Mouse (Mus musculus) heart, embryonic 14.5 days (tissue): ENCODE measurements at regions not wholly inside any gene's neighbourhood (a gene's known extent, or its start where the extent isn't known, plus 50 kb on each side); places are given as distances from the start of the nearest gene placed in this dataset.

Experiments
- ATAC-seq: fragments of 200-750 bp; cut with Nextera tagmentation; 2 replicates; pipeline ENCODE4 v1.8.0; 2017; ENCODE audit warnings: low read depth, moderate TSS enrichment; ENCODE audit not compliant: insufficient number of reproducible peaks, insufficient read depth, low FRiP score
- H3K27ac ChIP-seq, 2 experiments: fragments of 200-500 bp in 1 of 2; fragments of 300-500 bp in 1 of 2; sonication (generic) in 1 of 2; replicated peaks in 1 of 2; 2 replicates each; pipeline ENCODE4 v1.5.1; 2012 to 2014; ENCODE audit warnings: low read depth in 2 of 2, low read length in 2 of 2, control low read depth in 1 of 2, mild to moderate bottlenecking in 1 of 2, mixed read lengths in 1 of 2; ENCODE audit not compliant: control insufficient read depth in 1 of 2, insufficient read depth in 1 of 2
- H3K27me3 ChIP-seq: fragments of 300-500 bp; sonication (generic); 2 replicates; pipeline ENCODE4 v1.6.1; 2014; ENCODE audit warnings: mild to moderate bottlenecking, low read length, control low read depth; ENCODE audit not compliant: control insufficient read depth, insufficient read depth
- H3K36me3 ChIP-seq: fragments of 300-500 bp; sonication (generic); 2 replicates; pipeline ENCODE4 v1.6.1; 2014; ENCODE audit warnings: mild to moderate bottlenecking, control low read depth, low read length, mixed read lengths; ENCODE audit not compliant: control insufficient read depth, insufficient read depth
- H3K4me1 ChIP-seq, 2 experiments: fragments of 200-500 bp in 1 of 2; fragments of 300-500 bp in 1 of 2; sonication (generic) in 1 of 2; 2 replicates each; pipeline ENCODE4 v1.6.1; 2012 to 2014; ENCODE audit warnings: low read length in 2 of 2, control low read depth in 1 of 2, mixed read lengths in 1 of 2; ENCODE audit not compliant: control insufficient read depth in 2 of 2, insufficient read depth in 2 of 2
- H3K4me2 ChIP-seq: fragments of 300-500 bp; sonication (generic); 2 replicates; pipeline ENCODE4 v1.6.1; 2014; ENCODE audit warnings: mild to moderate bottlenecking, low read length
- H3K4me3 ChIP-seq, 2 experiments: fragments of 200-500 bp in 1 of 2; fragments of 300-500 bp in 1 of 2; sonication (generic) in 1 of 2; 2 replicates each; pipeline ENCODE4 v1.5.1; 2012 to 2014; ENCODE audit warnings: low read length in 2 of 2, mild to moderate bottlenecking in 2 of 2, control low read depth in 1 of 2, low read depth in 1 of 2, moderate library complexity in 1 of 2; ENCODE audit not compliant: control insufficient read depth in 1 of 2, insufficient read depth in 1 of 2
- H3K9ac ChIP-seq: fragments of 300-500 bp; sonication (generic); 2 replicates; pipeline ENCODE4 v1.6.1; 2014; ENCODE audit warnings: mild to moderate bottlenecking, low read length
- H3K9me3 ChIP-seq: fragments of 300-500 bp; sonication (generic); 2 replicates; pipeline ENCODE4 v1.6.1; 2016; ENCODE audit warnings: low read length, control low read depth; ENCODE audit not compliant: control insufficient read depth
- WGBS: fragments of 180-500 bp; shearing (Covaris S2); extraction: QIAGEN DNeasy Blood & Tissue Kit; methylation state at CpG from one replicate; pipeline ENCODE4 v1.1.7; 2014; 5-methylcytosine and 5-hydroxymethylcytosine counted together

DNA sequence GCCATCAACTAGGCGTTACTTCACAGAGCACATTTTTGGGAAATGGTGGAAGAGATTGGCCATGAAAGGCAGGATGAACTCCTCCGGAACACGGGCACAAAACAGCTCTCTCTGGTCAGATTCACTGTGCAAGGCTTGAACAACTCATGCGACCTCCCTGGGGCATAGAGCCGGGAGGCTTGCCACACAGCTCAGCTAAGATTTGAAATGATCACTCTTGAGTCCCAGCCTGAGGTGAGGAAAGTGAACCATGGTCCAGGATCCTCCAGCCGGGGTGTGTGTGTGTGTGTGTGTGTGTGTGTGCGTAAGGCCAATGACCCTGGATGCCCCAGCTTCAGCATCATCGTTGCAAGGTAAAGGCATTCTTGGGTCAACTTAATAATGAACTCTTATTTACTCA lies 237.5 kb downstream of the Gm45692 start:
- H3K4me2 ChIP-seq: no peak overlapping the region

DNA sequence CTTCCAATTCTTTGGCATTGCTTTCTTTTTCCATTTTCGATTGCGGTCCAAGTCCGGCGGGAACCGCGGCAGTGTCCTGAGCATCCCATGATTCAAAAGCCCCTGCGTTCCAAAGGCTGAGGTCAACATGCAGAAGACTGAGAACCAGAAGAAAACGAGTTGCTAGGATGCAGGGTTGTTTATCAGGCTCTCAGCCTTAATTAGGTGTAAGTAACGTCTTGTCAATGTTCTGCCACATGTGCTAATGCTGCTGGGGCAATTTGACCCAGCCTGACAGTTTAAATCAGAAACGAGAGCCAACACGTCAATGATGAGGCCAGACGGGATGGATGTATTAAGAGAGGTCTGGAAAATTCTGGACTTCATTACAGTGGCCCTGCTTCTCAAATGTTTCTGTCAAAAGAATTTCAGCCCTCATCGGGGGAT lies 239.4 kb downstream of the Gm45692 start:
- Histone ChIP-seq H3K9ac (no peak overlapping the region), H3K27ac (no peak overlapping the region), H3K4me1 (peaks cover 2 to 5% of the 10 kb centered on the region in 2 experiments; a peak in 1 of 4 replicates), H3K4me3 (no peak overlapping the region), H3K9me3 (no peaks in the 10 kb centered on the region), H3K27me3 (no peaks in the 10 kb centered on the region), H3K36me3 (no peaks in the 10 kb centered on the region), H3K4me2 (no peak overlapping the region)
- ATAC-seq: no peak
- WGBS: 70% methylated on average over 13 of the region's 13 CpGs

More for the DNA sequence above, 237.5 kb downstream of the Gm45692 start:
- Histone ChIP-seq H3K36me3 (no peaks in the 10 kb centered on the region), H3K4me3 (no peak overlapping the region), H3K27me3 (no peaks in the 10 kb centered on the region), H3K27ac (no peak overlapping the region), H3K4me1 (peaks cover 11 to 14% of the 10 kb centered on the region in 2 experiments; a peak in 3 of 4 replicates), H3K9me3 (no peaks in the 10 kb centered on the region), H3K9ac (no peak overlapping the region)
- 83% methylated on average over 8 of the region's 8 CpGs for WGBS
- no peak for ATAC-seq

DNA sequence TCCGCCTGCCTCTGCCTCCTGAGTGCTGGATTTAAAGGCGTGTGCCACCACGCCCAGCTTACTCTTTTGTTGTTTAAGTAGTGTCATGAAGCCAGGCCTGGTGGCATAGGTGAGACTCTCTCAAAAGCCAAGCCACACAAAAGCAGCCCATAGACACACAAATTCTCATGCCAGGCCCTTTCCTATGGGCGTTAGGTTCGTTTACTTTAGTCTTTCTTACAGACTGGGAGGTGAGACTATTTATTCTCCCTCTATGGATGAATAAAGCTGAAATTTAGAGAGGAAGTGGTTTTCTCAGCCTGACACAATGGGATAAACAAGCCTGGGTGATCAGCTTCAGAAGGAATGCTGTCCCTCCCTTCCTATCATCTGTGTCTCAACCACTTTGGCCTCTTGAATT lies 243.0 kb downstream of the Gm45692 start:
- Histone ChIP-seq H3K9me3 (no peaks in the 10 kb centered on the region), H3K36me3 (no peaks in the 10 kb centered on the region), H3K27me3 (no peaks in the 10 kb centered on the region), H3K4me1 (no peaks in the 10 kb centered on the region), H3K9ac (no peak overlapping the region), H3K4me3 (no peak overlapping the region), H3K27ac (no peak overlapping the region), H3K4me2 (no peak overlapping the region)
- 88% methylated on average over 5 of the region's 5 CpGs for WGBS
- ATAC-seq: no peak

DNA sequence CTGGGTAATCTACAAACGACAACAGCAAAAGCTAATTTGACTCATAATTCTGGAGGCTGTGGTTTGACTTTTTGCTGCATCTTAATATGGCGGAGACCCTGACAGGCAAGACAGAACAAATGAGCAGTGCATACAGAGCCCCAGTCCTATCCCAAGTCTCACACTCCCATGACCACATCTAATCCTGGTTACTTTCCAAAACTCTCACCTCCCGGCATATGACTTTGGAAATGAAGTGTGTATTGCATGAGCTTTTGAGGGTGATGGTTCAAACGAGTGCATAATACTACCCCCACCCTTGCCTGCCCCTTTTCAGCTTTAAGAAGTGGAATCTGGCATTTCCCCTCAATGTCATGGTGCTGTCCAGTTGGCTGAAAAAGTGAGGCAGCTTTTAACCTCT lies 244.3 kb downstream of the Gm45692 start:
- H3K4me1 ChIP-seq: no peaks in the 10 kb centered on the region
- H3K27me3 ChIP-seq: no peaks in the 10 kb centered on the region
- no peaks in the 10 kb centered on the region for H3K9me3 ChIP-seq
- H3K36me3 ChIP-seq: no peaks in the 10 kb centered on the region
- WGBS: 80% methylated on average over 4 of the region's 4 CpGs
- no peak overlapping the region for H3K27ac ChIP-seq
- H3K9ac ChIP-seq: no peak overlapping the region
- no peak overlapping the region for H3K4me2 ChIP-seq
- ATAC-seq: no peak
- no peak overlapping the region for H3K4me3 ChIP-seq

DNA sequence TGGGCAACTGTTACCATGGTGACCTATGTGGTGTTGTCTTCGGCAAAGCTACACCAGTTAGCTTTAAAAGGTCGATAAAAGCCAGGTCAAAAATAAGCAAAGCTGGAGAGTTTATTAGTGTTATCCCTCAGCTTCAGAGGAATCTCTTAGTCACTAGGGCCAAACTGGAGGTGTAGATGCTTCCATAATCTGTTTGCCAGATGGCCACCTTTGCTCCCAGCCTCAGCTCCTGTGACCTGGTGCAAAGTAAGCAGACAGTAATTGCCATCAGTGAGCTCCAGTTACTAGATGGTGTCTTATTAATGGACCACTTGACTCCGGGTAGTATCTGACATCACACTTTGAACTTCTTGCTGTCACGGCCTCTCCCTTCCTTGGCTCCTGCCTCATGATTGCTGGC lies 245.3 kb downstream of the Gm45692 start:
- Histone ChIP-seq H3K9ac (no peak overlapping the region), H3K9me3 (no peaks in the 10 kb centered on the region), H3K4me2 (no peak overlapping the region), H3K4me1 (no peaks in the 10 kb centered on the region), H3K36me3 (no peaks in the 10 kb centered on the region), H3K27ac (no peak overlapping the region), H3K27me3 (no peaks in the 10 kb centered on the region), H3K4me3 (no peak overlapping the region)
- ATAC-seq: no peak
- WGBS: 78% methylated on average over 4 of the region's 4 CpGs

DNA sequence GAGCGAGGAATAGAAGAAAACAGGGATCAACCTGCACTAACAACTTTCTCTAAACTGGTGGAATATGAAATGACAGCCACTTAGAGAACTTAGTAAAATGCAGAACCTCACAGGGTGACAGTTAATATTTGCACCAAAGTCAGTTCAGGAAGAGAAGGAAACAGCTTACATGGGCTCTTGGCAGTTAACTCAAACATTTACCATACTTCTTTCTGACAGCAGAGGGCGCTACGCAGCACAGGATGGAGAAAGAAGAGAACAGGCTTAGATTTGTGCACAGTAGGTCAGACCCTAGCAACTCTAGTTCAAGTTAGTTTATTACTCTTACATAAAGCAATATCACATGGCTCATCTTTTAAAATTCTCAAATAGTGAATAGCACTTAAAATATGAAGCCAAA lies 261.3 kb downstream of the Gm45692 start:
- no peaks in the 10 kb centered on the region for H3K27me3 ChIP-seq
- no peak overlapping the region for H3K4me3 ChIP-seq
- no peak overlapping the region for H3K4me2 ChIP-seq
- H3K4me1 ChIP-seq: peaks cover 2 to 3% of the 10 kb centered on the region in 2 experiments; a peak in 3 of 4 replicates
- ATAC-seq: no peak
- H3K9me3 ChIP-seq: 0 out of 2 replicates have a peak, but pooled peaks cover 3% of the 10 kb centered on the region
- no peak overlapping the region for H3K9ac ChIP-seq
- H3K36me3 ChIP-seq: no peaks in the 10 kb centered on the region
- no peak overlapping the region for H3K27ac ChIP-seq
- 29% methylated on average over 3 of the region's 3 CpGs for WGBS

DNA sequence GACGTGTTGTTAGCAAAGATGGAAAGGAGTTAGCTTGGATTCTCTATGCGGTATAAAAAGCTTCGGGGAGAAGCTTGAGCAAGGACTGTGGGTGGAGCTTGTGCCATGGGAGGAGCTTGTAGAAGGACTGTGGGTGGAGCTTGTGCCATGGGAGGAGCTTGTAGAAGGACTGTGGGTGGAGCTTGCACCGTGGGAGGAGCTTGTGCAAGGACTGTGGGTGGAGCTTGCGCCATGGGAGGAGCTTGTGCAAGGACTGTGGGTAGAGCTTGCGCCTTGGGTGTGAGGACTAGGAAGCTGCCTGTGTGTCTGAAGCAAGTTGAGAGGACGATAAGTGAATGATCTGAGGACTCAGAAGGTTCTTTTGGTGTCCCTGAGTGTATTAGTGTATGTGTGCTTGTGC lies 263.1 kb downstream of the Gm45692 start:
- no peak for ATAC-seq
- Histone ChIP-seq H3K9me3 (0 out of 2 replicates have a peak, but pooled peaks cover 3% of the 10 kb centered on the region), H3K9ac (no peak overlapping the region), H3K4me2 (no peak overlapping the region), H3K27ac (no peak overlapping the region), H3K27me3 (no peaks in the 10 kb centered on the region), H3K4me1 (peaks cover 2 to 3% of the 10 kb centered on the region in 2 experiments; a peak in 3 of 4 replicates), H3K4me3 (no peak overlapping the region), H3K36me3 (no peaks in the 10 kb centered on the region)
- WGBS: 79% methylated on average over 7 of the region's 7 CpGs

DNA sequence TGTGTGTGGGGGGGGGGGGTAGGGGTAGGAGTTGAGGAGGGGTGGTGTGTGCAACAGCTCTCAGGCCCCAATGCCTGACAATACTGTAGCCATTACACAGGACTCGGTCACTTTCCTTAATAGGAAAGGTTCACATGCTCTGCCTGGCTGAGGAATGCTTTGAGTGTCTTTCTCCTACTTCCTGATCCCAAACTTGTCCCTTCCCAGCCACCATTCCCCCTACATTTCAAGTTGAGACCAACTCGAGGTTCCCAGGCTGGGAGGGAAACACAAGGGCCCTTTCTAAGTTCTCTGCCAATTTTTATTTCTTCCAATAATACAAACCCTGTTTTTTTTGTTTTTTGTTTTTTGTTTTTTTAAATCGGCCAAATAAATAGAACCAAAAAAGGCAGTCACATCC lies 264.6 kb downstream of the Gm45692 start:
- no peak overlapping the region for H3K4me3 ChIP-seq
- H3K27ac ChIP-seq: no peak overlapping the region
- H3K9me3 ChIP-seq: no peaks in the 10 kb centered on the region
- peaks cover 2 to 3% of the 10 kb centered on the region in 2 experiments; a peak in 3 of 4 replicates for H3K4me1 ChIP-seq
- no peak for ATAC-seq
- no peaks in the 10 kb centered on the region for H3K27me3 ChIP-seq
- no peak overlapping the region for H3K9ac ChIP-seq
- H3K4me2 ChIP-seq: no peak overlapping the region
- no peaks in the 10 kb centered on the region for H3K36me3 ChIP-seq
- WGBS: 54% methylated on average over 3 of the region's 3 CpGs
